Mouse (Mus musculus) erythroblast, adult 5-6 weeks (primary cell): ENCODE data around the gene Mansc4. TPM values are rescaled to one million over a fixed set of nuclear protein-coding genes. Genes with fewer than 3 reads are reported as not detected.

Source experiments
- ATAC-seq: replicated peaks from 2 replicates; pipeline ENCODE4 v1.8.0; 2016; ENCODE audit warnings: moderate number of reproducible peaks, mild to moderate bottlenecking, moderate TSS enrichment, inconsistent platforms; ENCODE audit not compliant: poor library complexity, low FRiP score, severe bottlenecking
- total RNA-seq, 2 experiments: library from RNA; stranded (forward) in 1 of 2; stranded (reverse) in 1 of 2; fragments of 150-400 nt in 1 of 2; fragments of 200-764, 138-1000 nt in 1 of 2; gene quantifications; 2 replicates each; pipeline versions ENCODE4 v1.2.3 to v1.2.4; 2015 to 2017; ENCODE audit warnings: low replicate concordance in 2 of 2

Gene Mansc4
- total RNA-seq, 2 experiments from 2014 or later = not detected

DNA sequence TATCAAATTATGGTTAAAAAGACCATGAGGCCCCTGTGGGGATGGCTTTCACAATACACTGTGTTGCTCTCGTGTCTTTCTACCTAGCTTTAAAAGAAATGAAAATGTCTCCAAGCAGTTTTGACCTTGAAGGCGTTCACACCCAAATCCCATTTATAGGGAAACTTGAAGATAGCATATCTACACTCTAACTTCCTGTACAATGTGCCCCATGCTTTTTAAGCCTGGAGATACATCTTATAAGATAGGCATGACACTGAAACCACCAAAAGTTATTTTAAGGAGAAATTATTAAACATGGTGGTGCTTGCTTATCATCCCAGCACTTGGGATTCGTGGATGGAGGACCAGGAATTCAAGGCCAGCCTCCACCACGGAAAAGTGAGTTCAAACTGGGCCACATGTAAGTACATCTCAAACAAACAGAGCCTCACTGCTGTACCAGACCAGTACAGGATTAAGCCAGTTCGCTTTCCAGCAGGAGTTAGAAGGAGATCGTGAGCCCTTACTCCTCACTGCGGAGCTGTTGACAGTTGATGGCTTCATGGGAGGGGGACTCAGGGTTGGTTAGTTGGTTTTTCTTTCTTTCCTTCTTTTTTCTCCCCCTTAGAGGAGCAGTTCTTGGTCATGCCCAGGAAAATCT lies 1.3 kb downstream of the Mansc4 start:
- no peak for ATAC-seq

DNA sequence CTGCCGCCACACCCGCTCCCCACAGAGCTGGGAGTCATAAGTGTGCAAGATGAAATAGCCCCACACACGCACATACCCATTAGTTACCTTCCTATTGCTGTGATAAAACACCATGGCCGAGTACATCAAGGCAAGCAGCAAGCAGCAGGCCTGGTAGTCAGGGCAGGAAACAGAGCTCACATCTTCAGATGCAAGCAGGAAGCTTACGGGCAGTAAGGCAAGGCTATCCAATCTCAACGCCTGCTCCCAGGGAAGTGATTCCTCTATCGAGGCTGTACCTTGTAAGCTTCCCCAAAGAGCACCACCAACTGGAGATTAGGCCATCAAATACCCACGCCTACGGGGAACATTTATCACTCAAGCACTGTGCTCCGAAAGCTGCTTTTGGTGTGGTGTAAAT lies 6.9 kb downstream of the Mansc4 start:
- no peak for ATAC-seq

DNA sequence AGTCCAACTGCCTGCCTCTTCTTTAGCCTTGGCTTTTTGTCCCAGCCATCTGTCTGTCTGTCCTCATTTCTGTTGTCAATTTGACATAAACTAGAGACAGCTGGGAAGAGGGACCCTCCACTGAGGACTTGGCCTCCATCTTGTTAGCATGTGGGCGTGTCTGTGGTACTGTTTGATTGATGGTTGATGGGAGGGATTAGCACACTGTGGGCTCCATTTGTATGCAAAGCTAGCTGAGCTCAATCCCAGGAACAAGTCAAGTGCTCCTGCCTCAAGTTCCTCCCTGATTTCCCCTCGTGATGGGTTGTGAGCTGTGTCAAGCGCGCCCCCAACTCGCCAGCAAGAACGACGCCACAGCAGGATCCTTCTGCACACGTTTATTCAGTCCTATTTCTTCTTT lies 10.0 kb downstream of the Mansc4 start:
- ATAC-seq = no peak

DNA sequence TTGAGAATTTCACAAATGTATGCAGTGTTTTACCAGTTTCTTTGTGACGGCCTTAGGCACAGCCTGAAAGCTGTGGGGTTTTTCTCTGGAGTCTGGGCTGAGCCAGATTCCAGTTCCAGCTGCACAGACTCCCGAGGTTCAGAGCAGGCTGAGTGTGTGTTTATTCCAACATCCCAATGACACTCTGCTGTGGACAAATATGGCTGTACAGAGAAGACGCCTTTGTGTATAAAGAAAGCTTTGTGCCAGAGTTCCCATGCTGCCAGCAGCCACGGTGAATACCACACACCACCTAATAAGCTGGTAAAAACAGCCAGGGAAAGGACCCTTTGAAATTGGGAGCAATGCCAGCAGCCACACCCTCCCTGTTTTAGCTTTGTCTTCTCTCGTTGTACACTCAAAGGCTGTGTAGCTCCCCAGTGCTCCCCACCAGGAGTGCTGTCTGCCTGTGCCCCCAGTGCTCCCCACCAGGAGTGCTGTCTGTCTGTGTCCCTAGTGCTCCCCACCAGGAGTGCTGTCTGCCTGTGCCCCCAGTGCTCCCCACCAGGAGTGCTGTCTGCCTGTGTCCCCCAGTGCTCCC lies 10.9 kb downstream of the Mansc4 start:
- ATAC-seq = no peak

DNA sequence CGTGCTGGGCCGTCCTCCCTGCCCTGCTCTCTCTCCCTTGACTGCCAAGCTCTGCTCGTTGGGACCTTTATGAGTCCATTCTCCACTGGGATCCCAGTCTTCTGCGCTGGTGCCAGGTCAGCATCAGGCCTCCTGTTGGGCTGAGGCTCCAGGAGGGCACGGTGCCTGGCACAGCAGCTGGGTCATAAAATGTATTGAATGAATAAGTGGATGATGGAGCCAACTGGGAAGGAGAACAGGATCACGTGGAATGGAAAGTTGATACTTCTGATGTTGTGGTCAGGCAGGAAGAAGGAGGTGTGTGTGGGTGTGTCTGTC lies 21.9 kb downstream of the Mansc4 start:
- ATAC-seq = no peak

DNA sequence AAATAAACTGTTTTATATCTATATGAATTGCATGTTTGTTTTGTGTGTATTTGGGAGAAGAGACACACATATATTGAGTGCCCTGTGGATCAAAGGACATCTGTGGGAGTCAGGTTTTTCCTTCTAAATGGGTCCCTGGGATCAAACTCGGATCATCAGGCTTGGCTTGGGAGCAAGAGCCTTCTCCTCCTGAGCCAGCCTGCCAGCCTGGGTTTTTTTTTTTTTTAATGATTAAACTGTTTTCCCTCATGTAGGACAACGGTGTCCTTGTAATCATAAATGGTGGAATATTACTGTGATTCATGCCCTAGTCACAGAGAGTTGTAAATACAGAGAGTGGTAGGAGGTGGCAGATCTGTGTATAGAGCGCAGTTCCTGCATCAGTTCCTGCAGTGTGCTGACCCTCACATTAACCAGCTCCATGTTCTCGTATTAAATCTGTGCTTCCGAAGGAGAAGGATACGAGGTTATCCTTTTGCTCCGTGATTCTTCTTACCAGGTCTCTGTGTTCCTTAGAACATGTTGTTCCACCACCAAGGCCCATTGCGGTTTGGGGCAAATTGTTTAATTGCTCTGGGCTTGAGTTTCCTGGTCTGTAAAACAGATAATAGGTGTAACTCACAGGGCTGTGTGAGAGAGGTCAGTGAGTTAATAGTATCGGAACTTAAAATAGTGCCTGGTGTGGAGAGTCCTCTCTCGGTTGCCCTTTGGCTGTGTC lies 22.4 kb downstream of the Mansc4 start:
- no peak for ATAC-seq

DNA sequence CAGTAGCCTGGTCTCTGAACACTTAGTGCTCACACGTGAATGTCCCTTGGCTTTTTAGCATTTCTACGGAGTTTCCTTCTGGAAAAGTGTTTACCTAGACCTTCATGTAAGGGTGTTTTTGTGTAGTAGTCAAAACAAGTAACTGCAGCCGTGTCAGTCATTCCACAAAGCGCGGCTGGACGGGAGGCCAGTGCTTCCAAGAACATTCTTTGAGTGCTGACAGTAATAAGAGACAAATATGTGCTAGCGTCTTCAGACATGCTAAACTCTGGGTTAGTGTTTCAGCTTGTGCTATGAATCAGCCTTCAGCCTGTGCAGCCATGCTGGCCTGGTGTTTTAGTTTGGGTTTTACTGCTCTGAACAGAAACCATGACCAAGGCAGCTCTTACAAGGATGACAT lies 24.1 kb downstream of the Mansc4 start:
- no peak for ATAC-seq

DNA sequence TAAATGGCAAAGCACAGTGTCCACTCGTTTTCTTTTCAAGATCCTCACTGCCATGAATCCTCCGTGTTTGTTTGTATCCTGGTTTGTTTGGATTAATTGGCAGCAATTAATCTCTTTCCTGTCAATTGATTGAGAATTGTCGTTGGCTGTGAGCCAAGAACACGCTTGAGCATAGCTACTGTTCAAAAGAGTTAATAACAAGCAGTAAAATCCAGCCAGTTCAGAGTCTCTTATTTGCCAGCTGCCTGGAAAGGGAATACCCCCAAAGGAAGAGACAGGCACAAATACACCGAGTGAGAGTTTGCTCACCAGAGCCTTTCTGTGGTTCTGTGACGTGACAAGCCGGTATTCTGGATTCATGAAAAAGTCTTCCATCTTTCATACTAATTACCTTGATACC lies 24.8 kb downstream of the Mansc4 start:
- no peak for ATAC-seq

DNA sequence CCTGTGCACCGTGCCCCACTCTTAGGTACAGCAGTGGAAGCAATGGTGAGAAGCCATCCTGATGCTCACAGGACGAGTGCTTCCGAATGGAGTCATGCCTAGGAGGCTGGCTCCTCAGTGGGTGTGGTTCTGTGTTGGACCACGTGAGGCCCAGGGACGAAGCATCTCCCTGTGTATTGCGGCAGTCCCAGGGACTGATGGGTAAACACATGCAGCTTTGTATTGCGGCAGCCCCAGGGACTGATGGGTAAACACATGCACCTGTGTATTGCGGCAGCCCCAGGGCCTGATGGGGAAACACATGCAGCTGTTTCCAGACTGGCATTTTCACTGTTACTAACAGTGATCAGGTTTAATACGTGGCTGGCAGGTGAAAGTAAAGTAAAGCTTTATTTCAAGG lies 25.2 kb downstream of the Mansc4 start:
- ATAC-seq = no peak

DNA sequence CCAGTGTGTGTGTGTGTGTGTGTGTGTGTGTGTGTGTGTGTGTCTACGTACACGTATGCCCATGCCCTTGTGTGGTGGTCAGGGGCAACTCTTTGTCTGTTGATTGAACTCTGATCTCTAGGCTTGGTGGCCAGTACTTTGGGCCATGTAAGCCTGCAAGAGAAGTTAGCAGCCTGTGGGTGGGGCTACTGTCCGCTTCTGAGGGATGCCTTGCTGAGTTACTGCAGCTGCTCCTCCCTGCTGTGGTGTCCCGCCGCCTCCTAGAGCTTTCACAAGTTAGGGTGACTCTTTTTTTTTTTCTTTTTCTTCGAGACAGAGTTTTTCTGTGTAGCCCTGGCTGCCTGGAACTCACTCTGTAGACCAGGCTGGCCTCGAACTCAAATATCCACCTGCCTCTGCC lies 27.5 kb downstream of the Mansc4 start:
- no peak for ATAC-seq

DNA sequence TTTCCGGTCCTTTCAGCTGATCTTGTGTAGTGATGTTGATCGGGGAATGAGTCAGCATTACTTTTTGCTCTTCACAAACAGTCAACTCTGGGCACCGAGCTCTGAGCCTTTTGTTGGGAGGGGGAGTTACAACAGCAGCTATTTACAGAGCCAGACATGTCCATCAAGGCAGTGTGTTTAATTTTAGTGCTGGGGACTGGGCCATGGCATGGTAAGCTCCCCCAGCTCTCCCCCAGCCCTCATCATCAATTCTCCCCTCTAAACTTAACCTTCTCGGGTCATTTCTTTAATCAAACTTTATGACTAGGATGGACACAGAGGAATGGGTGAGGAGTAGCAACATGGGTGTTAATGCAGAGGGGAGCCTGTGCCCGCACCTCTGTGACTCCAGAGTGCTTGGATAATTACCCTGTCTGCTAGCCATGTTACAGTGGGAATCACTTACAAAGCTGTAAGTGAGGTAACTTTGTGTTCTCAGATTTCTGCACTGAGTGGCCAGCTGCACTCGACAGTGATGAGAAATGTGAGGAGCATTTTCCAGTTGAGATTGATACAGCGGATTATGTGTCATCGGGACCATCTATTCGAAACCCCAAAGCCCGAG lies 31.4 kb downstream of the Mansc4 start:
- ATAC-seq = no peak

DNA sequence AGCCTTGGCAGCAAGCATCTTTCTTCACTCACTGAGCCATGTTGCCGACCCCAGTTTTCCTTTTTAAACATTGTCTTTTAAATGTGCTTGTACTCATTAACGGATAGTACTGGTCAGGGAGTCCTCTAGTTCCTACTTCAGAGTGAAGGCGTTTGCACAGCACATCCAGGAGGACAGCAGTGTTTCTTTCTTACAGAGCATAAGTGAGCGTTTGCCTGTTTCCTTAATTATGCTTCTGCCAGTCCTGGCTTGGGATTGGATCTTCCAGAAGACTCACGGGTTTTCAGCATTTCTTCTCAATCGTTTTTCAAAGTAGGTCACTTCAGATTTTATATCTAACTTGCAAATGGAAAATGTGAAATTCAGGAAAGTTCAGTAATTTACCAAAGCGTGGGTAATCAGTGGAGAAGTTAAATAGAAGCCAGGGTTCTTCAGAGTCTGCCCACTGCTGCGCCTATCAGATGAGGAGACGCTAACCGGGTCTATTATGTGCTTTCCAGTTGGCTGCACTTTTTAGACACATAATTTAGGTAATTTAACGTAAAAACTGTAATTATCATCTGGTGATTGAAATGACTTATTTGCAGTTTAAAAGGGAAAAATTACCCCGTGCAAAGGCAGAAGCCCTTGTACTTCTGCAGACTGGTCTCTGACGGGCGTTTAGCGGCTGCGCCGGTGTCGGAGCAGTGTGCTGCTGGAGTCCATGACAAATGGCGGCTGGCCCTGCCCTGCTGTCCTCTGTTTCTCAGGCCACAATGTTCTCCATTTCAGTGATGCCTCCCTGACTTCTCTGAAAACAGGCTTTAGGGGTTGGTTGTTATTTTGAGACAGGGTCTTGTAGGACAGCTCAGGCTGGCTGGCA lies 32.8 kb downstream of the Mansc4 start:
- ATAC-seq = no peak

DNA sequence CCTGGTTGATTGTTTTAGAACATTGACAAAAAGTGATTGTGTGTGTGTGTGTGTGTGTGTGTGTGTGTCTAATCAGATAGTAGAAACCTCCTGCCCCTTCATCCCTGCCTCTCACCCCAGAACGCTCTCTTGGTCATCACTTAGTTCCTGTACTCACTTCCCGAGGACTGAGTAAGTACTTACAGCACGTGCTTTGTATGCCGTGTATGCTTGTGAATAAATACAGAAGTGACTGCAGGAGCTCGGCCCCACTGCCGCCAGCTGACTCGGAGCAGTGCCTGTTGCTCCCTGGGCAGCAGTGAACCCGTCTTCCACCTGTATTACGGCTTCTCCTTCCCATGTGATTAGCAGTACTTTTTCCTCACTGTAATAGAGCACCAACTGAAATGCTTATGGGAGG lies 34.4 kb downstream of the Mansc4 start:
- no peak for ATAC-seq

DNA sequence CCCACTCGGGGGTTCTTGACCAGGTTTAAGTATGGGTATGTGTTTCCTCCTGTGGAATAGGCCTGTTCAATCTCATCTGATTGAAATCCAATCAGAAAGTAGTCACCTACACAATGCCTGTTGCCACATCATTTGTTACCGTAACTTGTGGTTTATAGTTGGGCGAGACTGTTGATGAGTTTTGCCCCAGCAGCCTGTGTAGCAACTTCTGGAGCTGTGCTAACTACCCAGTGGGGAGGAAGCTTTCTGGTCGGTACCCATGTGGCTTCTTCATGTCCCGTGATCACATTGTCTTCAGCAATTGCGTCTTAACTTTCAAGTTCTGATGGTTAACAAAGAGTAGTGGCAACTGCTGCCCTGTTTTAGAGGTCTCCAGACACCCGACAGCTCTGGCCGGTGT lies 35.2 kb downstream of the Mansc4 start:
- ATAC-seq = no peak

DNA sequence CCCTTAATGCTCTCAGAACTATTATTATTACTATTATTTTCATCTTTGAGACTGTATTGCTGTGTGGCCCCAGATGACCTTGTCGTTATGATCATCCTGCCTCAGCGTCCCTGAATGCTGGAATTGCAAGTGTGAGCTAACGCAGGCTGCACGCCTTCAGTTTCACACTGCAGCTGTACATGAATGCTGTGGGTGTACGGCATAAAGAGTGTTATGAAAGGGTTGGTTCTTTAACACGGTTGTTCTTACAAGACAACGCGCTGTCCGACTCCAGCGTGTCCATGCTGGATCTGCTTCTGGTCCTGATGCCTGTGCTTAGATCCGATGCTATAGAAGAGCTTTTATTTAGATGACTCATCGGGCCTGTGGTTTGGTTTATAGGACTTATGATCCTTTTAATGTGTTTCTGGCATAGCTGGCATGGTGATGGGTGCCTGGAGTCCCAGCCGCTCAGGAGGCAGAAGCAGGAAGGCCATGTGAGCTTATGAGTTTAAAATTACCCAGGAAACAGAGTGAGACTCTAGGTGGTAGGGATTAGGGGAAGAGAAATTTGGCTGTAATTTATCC lies 37.5 kb downstream of the Mansc4 start:
- no peak for ATAC-seq

DNA sequence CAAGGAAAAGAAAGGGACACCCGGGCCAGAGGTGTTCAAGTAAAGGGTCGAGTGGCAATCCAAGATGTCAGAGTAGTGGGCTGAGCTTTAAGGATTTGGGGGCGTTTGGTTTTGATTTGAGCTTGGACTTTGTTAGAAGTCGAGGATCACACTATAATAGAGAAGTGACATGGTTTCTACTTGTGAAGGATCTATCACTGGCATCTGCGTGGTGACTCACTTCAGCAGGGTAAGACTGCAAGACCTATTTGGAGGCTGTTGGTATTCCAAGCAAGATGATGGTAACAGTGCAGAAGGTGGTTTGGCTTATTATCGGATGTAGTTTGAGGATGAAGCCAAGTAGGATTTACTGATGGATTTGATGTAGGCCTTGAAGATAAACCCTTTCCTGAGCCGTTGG lies 43.2 kb downstream of the Mansc4 start:
- no peak for ATAC-seq

DNA sequence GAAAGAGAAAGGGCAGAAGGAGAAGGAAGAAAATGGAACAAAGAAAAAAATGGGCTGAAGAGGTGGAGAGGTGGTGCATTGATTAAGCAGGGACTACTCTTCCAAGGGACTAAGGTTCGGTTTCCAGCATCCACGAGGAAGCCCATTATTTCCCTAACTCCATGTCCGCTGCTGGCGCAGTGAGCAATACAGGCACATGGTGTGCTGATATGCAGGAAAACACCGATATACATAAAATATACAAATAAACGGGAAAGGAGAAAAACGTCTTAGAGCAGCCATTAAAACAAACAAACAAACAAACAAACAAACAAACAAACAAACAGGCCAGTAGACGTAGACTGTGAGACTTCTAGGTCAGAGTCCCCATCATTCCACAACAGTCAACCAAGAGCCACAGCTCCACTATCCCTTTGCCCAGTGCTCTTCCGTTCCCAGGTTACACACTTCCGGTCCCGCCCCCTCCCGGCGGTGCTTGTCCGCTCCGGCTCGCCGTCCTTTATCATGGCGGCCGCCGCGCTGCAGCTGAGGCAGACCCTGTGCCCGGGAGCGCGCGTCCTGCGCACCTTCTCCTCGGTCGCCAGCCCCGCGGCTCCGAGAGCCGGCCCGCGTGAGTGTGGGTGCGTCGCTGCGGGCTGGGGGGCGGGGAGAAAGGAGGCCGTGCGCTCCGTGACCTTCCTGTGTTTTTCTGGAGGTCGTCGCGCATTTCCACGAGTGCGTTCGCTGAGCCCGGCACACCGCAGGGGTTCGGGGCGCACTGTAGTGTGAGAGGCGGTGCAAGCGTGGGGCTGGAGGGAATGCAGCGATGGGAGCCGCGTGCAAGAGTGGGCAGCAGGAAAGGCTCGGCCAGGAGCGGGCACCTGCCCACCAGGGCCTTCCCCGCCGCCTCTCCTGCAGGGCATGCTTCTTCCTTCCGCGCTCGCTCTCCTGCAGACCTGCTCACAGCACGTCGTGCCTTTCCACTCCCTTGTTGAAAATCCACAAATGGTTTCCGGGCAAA lies 44.2 kb downstream of the Mansc4 start, which contains the start of gene Mrps35:
Gene Mrps35 (plus strand): TSS at position 474 of the 1,000 bp plus-strand sequence.
- ATAC-seq = peak; percentile 99

DNA sequence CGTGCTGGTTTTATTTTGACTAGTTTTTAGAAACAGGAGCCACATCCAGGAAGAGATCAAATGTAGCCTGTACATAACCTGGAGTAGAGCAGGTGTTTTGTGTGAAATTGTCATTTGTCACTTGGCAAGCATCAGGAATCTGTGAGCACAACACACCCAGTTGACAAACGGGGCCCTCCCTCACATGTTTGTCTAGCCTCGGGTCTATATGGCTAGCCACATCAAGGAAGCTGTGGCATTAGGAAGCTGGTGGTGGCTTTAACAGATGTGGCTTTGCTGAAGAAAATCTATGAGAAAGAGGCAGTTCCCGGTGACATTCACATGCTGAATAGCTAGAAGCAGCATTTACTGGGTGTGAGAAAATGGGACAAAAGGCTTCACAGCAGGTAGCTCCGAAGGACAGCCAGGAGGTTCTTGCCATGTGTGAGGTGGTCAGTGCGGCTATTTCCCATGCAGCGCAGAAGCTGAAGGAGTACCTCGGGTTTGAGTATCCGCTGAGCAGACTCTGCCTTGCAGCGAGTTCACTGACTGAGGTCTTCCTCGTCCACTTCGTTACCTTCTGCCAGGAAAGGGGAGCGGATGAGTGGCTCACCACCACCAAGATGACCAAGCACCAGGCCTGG lies 54.4 kb downstream of the Mansc4 start, which contains the start of gene Rep15:
Gene Rep15 (plus strand): TSS at position 282 of the 623 bp plus-strand sequence.
- ATAC-seq = no peak
